Mouse (Mus musculus) T-helper 17 cell (primary cell): ENCODE results near the gene Zc3h7b.

Source experiments
- in situ Hi-C, 2 experiments: fragments of 300-600 bp; cut with MboI, MseI; formaldehyde crosslinking; loops; 1 replicate in 1 of 2; 2 replicates in 1 of 2; pipeline ENCODE4 v1.15.1; 2025; ENCODE audit warnings: high pct_unique_total_duplicates in 2 of 2

The Zc3h7b gene

DNA sequence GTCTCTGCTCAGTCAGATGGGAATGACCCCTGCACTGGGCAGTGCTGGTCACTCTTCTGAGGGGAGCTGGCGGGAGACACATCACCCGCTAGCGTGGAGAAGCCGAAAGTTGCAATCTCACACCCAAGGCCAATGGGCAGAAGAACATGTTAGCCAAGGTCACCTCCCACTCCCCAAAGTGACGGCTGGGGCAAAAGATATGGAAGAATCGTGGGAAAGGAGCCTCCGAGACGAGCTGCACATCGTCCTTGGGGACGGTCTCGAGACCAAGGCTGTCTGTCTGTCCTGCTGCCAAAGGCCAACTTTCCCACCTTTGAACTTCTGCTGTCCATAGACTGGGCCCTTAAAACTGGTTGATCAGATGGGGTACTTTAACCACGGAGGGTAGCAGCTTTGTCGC is 42.7 kb downstream of the Zc3h7b start:
- in situ Hi-C loops, result no loop called here

DNA sequence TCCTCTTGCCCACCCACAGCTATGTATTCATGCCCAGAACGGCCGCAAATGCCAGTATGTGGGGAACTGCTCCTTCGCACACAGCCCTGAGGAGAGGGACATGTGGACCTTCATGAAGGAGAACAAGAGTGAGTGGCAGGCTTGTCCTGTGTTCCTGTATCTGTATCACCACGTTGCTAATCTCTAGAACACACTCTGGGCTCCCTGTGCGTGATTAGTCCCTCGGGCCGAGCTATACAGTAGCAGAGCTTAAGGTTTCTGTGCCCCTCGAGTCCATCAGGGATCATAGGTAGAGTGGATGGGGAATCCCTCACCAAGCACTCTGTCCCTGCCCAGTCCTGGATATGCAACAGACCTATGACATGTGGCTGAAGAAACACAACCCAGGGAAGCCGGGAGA is 47.6 kb downstream of the Zc3h7b start:
- in situ Hi-C loops, result no loop called here

DNA sequence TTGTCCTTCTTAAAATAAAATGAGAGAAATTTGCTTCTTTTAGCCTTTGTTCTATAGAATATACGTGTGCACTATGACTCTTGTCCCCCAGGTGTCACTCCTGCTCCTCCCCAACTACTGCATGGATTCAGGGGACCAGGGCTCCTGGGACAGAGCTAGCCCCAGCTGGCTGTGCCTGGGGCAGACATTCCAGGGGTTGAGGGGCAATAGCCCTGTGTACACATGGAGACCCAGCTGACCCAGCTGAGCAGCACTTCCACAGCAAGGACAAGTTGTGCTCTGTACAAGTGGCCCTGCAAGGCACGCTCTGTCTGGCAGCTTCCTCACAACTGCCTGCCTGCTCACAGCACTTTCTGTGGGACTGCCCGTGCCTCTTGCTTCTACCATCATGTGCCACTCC is 51.4 kb downstream of the Zc3h7b start:
- in situ Hi-C loops, result no loop called here

DNA sequence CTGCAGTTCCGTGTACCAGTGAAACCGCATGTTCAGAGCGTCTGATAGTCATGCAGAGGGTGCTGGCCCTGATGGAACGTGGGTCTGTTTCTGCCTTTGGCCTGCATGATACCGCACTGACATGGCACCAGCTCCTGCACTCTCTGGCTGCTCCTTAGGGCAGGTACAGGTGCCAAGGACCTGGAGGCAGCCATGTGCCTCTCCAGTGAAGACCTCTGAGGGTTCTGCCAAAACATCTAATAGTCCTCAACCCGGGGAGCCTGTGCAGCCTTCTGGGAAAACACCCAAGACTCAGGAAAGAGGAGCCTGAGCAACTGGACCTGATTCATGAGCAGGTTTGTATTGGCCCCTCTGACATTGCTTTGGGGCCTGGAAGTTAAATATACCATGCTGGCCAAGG is 53.0 kb downstream of the Zc3h7b start:
- in situ Hi-C loops, result no loop called here

DNA sequence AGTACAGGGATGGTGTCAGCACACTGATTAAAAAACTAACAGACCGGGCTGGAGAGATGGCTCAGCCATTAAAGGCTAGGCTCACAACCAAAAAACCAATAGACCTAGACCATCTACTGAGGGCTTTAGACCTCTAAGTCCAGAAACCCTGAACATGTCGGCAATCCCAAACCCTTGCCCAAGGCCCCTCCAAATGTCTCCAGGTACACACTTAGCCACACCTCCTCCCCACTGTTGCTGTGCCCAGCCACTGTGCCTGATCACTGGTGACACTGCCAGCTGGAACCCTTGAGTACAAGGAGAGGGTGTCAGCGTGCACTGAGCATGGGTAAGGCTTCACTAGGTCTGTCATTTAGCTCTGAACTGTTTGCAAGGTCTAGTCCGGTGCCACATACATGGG is 53.6 kb downstream of the Zc3h7b start:
- in situ Hi-C loops, result no loop called here

DNA sequence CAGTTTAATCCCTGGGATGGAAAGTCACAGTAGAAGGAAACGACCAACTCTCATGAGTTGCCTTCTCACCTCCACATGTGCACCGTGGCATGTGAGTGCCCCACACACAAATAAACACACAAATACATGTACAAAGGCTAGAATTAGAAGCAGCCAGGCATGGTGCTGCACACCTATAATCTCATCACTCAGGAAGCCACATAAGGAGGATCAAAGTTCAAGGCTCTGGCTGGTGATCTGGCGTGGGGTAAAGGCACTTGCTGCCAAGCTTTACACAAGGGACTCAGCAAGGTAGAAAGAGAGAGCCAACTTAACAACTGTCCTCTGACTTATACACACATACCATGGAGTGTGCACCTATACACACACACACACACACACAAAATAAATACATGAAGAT is 55.5 kb downstream of the Zc3h7b start:
- in situ Hi-C loops, result loop anchor here in 1 of 2 experiments (10.0 kb wide), 1 partner anchor 1546 kb away; the partner anchor contains the start of gene Atf4

DNA sequence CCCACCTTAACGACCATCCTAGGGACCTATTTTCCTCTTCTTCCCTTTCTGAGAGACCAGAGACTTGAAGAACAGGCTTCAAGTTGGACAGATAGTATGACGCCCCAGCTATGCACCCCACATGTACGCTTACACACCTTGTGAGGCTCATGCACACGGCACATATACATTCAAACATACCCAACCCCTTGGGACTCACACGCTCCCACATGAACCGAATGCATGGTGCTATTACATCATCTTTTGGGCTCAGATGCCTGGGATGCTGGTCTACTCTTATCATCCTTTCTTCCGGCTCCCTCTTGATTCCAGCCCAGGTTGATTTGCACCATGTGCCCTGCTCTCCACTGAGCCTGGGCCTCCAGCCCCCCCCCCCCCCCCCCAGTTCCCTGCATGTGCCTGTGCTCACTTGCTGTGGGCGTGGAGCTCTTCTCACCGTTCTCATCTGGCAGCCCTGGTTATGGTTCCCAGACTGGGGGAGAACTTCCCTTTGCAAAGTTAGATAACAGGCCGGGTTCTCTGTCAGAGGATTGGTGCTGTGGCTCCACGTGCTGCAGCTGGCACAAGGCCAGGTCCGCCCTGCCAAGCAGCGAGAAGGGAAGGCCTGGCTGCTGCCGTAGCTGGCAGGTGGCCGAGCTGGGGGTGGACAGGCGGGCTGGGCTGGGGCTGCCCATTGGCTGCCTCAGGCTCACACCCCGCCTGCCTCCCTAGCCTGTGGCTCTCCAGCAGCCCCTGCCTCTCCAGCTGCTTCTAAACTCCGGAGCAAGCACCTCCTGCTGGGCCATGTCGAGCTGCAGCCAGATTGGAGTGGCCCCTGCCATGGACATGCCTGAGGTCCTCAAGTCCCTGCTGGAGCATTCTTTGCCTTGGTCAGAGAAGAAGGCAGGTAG is 57.4 kb downstream of the Zc3h7b start, which contains the start of gene Tef:
Gene Tef, plus strand, starts transcription at position 421 of the 890 bp plus-strand sequence.
- in situ Hi-C loops, result loop anchor here in 1 of 2 experiments (10.0 kb wide), 1 partner anchor 1547 kb away; the partner anchor contains the start of gene Atf4

DNA sequence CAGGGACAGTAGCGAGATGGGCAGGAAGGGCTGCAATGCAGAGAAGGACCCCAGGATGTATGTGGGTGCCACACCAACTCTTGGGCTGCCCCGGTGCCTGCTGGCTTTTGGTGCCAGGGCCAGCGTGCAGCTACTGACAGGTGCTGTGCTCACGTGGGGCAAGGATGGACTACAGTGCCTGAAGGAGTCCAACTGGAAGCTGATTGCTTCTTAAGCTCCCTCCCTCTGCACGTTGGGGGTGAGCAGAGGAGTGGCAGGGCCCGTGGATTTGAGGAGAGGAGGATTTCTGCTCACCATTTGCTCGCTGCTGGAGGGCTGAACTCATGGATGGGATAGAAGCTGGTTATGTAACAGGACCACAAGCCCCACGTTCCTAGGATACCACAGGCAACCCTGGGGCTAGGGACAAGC is 58.1 kb downstream of the Zc3h7b start:
- in situ Hi-C loops, result loop anchor here in 1 of 2 experiments (10.0 kb wide), 1 partner anchor 1548 kb away; the partner anchor contains the start of gene Atf4

DNA sequence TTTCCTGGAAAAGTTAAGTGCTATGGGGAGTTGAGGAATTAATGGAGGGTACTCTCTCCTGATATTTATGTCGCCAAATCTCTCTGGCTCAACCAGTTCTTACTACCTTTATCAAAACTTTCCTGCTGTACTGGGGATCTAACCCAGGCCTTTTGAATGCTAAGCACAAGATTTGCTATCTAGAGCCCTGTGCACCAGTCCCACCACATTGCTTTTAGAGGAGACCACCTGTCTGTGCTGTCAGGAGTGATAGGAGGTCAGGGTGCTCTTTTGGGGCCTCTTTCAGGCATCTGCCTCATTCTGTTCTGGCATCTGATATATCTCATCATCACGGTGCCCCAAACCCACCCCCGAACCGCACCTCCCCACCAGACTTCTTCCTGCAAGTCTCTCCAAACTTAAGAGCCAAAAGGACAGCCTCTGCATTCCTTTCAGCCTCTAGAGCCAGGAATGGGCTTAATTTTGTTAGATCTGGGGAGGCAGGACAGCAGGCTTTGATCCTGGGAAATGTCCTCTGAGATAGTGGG is 58.6 kb downstream of the Zc3h7b start:
- in situ Hi-C loops, result loop anchor here in 1 of 2 experiments (10.0 kb wide), 1 partner anchor 1549 kb away; the partner anchor contains the start of gene Atf4

DNA sequence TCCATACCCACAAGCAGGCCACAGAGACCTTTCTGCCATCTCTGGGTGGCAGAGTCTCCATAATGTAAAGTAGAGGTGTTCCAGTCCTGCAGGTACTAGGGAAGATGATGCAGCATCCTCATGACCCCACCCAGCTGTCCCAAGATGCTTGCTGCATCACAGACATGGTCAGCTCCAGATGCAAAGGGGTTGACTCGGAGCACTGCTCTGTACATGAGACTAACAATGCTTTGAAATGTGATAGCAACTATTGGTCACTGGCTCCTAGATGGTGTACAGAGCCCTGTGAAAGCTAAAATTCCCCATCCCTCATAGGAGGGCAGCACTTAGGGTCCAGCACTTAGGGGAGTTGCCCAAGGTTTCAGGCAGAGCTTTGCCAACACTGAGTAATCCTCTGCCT is 59.3 kb downstream of the Zc3h7b start:
- in situ Hi-C loops, result loop anchor here in 1 of 2 experiments (10.0 kb wide), 1 partner anchor 1549 kb away; the partner anchor contains the start of gene Atf4

DNA sequence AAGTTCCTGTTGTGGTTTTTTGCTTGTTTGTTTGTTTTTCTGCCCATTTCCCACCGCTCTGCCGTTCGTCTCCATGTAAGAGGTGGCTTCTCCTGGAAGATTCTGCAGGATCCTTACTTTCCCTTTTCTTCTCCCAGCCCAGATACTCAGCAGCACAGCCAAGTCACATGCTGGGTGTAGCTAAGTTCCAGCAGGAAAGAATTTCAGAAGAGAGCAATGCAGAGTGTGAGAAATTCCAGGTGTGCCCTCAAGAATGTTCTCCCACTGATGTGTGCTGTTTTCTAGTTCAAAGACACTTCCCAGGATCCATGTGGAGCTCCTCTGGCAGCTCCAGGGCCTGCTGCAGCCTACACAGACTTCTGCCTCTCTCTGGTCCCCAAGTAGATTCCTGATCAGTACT is 60.0 kb downstream of the Zc3h7b start:
- in situ Hi-C loops, result loop anchor here in 1 of 2 experiments (10.0 kb wide), 1 partner anchor 1550 kb away; the partner anchor contains the start of gene Atf4

DNA sequence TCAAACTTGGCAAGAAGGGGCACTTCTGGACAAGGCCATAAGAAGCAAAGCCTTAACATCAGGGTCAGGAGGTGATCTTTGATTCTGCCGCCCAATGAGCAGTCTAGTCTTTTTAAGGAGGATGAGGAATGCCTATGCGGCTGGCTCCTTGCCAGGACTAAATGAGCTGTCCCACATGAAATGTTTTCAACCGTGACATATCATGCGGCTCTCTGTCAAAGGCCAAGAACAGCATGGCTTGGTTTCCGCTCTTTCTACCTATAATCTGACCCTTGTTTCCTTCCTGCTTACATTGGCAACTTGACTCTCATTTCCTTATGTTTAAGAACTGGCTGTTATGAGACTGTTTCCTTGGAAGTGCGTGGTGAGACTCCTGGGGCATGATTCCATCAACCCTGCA is 60.8 kb downstream of the Zc3h7b start:
- in situ Hi-C loops, result loop anchor here in 1 of 2 experiments (10.0 kb wide), 1 partner anchor 1551 kb away; the partner anchor contains the start of gene Atf4

DNA sequence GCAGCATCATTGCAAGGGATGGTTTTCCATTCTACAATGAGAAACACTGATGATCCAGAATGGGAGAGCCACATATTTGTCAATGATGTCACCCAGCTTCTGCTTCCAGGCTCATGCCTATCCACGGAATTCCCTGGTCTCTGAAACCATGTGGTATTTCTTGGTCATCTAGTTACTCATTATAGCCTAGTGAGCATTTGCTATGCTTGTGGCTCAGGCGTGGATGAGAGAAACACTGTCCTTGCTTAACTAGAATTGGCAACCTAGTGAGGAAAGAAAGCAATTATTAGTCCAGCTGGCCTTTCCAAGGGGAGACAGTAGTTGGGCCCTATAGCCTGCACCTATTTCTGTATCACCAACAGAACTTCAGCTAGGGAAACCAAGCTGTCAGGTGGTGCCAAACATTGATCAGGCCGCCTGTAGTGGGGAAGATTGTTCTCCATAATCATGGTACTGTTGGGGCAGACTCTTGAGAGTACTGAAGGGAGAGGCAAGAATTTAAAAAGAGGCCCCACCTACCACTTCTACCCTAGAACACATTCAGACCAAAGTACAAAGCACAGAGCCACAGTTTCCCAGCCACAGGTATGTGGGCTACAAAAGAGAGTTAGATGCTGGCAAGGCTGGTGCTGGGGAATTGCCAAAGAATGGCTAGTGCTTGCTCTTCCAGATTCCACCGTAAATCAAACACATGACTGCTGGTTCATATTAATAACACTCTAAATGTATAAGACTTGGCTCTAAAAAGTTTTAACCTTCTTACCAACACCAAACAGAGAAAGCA is 62.0 kb downstream of the Zc3h7b start:
- in situ Hi-C loops, result loop anchor here in 1 of 2 experiments (10.0 kb wide), 1 partner anchor 1552 kb away; the partner anchor contains the start of gene Atf4

DNA sequence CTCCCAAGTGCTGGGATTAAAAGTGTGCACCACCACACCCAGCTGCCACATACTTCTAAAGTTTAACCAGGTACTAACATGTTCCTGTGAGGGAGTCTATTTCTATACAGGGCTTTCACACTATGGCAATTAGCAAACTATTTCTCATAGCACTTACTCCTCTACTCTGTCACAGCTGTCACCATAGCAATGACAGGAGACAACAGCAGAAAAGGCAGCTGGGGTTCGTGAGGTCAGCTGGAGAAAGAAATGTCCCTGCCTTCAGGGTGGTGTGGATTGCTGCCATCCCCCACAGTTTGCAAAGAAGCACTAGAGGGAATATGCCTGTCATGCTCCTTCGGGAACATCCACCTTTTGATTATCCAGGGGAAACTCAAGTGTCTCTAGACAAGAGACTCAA is 63.9 kb downstream of the Zc3h7b start:
- in situ Hi-C loops, result loop anchor here in 1 of 2 experiments (10.0 kb wide), 1 partner anchor 1554 kb away; the partner anchor contains the start of gene Atf4

DNA sequence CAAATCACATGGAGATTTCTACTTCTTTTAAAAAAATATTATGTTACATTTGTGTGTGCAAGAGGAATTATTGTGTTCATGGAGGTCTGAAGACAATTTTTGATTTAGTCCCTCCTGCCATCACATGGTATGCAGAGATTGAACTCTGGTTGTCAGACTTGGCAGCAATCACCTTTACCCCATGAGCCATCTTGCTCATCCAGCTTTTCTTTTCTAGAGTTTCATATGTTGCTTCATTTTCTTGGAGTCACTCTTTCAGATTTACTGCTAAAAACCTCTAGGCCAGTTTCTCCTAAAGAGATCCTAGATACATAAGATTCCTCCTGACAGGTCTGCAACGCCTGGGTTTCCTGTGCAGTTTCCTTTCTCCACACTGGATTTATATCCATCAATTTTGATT is 64.7 kb downstream of the Zc3h7b start:
- in situ Hi-C loops, result loop anchor here in 1 of 2 experiments (10.0 kb wide), 1 partner anchor 1555 kb away; the partner anchor contains the start of gene Atf4

DNA sequence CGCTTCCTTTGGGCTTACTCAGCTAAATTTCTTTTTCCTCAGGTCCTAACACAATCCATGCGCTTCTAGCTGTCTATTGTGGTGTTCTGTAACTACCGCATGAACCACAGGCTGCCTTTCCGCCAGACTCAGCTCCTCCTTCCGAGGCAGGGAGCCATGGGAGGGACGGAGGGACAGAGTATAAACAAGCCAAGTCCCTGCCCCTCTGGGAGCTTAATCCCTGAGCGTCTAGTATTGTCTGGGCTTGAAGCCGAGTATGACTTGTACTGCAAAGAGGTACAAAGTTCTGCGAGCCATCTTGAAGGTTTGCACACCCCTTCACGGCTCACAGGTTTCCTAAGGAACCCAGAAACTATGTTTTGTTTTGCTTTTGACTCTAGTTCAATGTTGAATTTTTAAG is 65.3 kb downstream of the Zc3h7b start:
- in situ Hi-C loops, result no loop called here

DNA sequence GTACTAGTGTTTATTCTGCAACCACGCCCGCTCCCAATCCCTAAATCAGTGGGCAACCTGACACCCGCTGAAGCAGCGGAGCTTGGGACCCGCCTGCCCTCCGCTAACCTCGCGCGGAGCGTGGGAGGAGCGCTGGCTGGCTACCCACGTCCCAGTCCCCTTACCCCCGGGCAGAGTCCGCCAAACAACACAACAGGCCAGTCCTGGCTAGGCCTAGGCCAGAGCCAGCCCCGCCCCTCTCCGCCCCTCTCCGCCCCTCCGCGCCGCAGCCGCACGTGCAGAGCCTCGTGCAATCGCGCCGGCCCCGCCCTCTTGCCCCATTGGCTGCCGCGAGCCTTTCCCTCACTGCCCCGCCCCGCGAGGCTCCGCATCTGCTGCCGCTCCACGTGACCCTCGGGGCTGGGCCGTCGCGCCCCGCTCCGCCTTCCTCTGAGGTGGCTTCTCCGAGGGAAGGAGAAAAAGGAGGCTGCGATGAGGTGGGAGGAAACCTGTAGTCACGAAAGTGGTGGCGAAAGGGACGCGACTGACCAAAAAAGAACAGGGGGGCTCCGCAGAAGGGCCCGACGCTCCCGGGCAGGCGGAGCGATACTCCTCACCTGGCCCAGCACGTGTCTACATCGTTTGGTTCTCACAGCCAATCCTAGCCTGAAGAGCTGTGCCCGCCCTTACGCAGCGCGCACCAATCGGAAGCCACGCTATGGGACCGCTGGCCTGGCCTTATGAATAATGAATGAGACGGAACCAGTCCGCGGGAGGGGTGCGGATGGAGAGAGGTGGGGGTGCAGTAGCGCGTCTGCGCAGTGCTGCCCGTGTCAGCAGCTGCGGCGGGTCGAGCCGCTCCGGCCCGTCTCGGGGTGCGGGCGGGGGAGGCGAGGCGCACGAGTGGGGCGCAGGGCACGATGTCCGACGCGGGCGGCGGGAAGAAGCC is 66.1 kb downstream of the Zc3h7b start:
- in situ Hi-C loops, result no loop called here

DNA sequence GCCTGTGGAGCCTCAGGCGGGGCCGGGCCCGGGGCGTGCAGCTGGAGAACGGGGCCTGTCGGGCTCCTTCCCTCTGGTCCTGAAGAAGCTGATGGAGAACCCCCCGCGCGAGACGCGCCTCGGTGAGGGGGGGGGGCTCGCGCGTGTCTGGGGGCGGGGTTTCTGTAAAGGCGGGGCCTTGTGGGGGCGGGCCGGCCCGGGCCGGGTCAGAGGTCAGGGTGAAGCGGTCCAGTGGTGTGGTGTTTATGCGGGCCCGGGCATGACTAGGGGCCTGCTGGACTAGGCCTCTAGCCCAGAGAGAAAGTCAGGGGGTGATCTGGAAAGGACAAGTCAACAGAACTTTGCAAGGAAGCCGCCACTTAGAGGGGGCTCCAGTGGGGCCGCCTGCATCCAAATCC is 66.7 kb downstream of the Zc3h7b start:
- in situ Hi-C loops, result no loop called here

DNA sequence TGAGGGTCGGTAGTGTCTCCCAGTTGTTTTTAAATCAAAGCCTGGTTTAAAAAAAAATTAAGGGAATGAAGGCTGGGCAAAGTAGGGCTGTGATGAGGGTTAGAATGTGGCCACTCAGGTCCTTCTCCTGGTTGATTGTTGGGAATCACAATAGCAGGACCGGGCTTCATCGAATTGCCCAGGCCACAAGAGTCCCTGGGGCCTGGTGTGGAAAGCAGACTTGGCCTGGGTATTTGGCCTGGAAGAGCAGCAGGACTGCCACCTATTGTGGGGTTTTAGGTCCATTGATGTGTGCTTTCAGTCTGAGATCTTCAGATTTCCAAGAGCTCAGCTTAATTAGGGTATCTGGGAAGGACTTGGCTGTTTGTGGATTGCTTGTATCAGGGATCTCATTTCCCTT is 67.4 kb downstream of the Zc3h7b start:
- in situ Hi-C loops, result no loop called here
